ENCODE assay signal across 31 mouse cellular contexts in genomic region chr2:65198605-65199004, GRCm38 (mm10). TPM values are rescaled to one million over a fixed set of nuclear protein-coding genes. Genes with fewer than 3 reads are reported as not detected.
DNase-seq lines count a peak whose midpoint lies in the region; ATAC-seq and TF ChIP-seq lines count a peak whose summit lies in the region.
"Had no signal": no experiment of that assay in that cellular context is flagged by ENCODE, and none has a peak within 500 bp of the region (broad histone marks: within the 10 kb centered on the region; RNA-seq: fewer than 3 reads in every experiment).

No protein-coding gene starts in this region.

- no peak overlapping the region for H3K4me3 ChIP-seq in CH12.LX (replicated peaks in 1 of 3; ENCODE audit: low read depth in 2 of 3, low read length in 2 of 3, poor library complexity in 1 of 3)
- no peak overlapping the region for H3K4me3 ChIP-seq in hindbrain, postnatal 0 days (ENCODE audit: low read length)
- H3K4me3 ChIP-seq in gastrocnemius, adult 2 months = no peak overlapping the region
- H3K4me3 ChIP-seq: embryonic facial prominence, embryonic 10.5 days; embryonic facial prominence, embryonic 13.5 days; erythroblast, embryonic 14.5 days; forebrain, embryonic 12.5 days; forebrain, embryonic 15.5 days; heart, adult 2 months; heart, embryonic 10.5 days; heart, embryonic 13.5 days; hindbrain, embryonic 12.5 days; hindbrain, embryonic 15.5 days had no signal

- in situ Hi-C loops in CH12.LX (cut with MboI; ENCODE audit: low pct_ligation_motif_present, low pct_unique_long_range_greater_than_20kb, low sequenced_read_pairs) = no loop called here

- no peak; the same call in 1 of the 2 replicates for TF ChIP-seq RAD21 in CH12.LX (IDR thresholded peaks at IDR 0.05; ENCODE audit: low read depth, low read length)

- no peak for TF ChIP-seq POLR2A in CH12.LX (IDR thresholded peaks at IDR 0.05; ENCODE audit: low read depth, low read length)

- H3K79me2 ChIP-seq in CH12.LX (replicated peaks; ENCODE audit: control insufficient read depth, extremely low read depth, insufficient read depth, poor library complexity, severe bottlenecking) = no peaks in the 10 kb centered on the region

- no peaks in the 10 kb centered on the region for H3K27me3 ChIP-seq in CH12.LX (replicated peaks)
- no peaks in the 10 kb centered on the region for H3K27me3 ChIP-seq in hindbrain, postnatal 0 days (ENCODE audit: insufficient read depth, low read length)
- H3K27me3 ChIP-seq: embryonic facial prominence, embryonic 13.5 days; forebrain, embryonic 12.5 days; forebrain, embryonic 15.5 days; heart, embryonic 13.5 days; hindbrain, embryonic 12.5 days; hindbrain, embryonic 15.5 days had no signal

- H3K4me2 ChIP-seq in CH12.LX (ENCODE audit: insufficient read depth, low read depth, poor library complexity, severe bottlenecking) = no peak overlapping the region; the same call in 1 of the 2 replicates
- H3K4me2 ChIP-seq in hindbrain, postnatal 0 days (ENCODE audit: low read depth, low read length) = no peak overlapping the region
- H3K4me2 ChIP-seq: embryonic facial prominence, embryonic 13.5 days; forebrain, embryonic 12.5 days; forebrain, embryonic 15.5 days; heart, embryonic 13.5 days; hindbrain, embryonic 12.5 days; hindbrain, embryonic 15.5 days had no signal

- dilution Hi-C loops in CH12.LX (cut with MboI; ENCODE audit: extremely low pct_ligation_motif_present, extremely low pct_unique_long_range_greater_than_20kb, low sequenced_read_pairs) = no loop called here

- H3K27ac ChIP-seq in CH12.LX (ENCODE audit: insufficient read depth, low read depth) = peak overlapping the region; percentile 9; the same call in 1 of the 2 replicates
- H3K27ac ChIP-seq in hindbrain, postnatal 0 days = no peak overlapping the region
- H3K27ac ChIP-seq in gastrocnemius, adult 2 months = no peak overlapping the region
- H3K27ac ChIP-seq: embryonic facial prominence, embryonic 10.5 days; embryonic facial prominence, embryonic 13.5 days; forebrain, embryonic 12.5 days; forebrain, embryonic 15.5 days; heart, adult 2 months; heart, embryonic 10.5 days; heart, embryonic 13.5 days; hindbrain, embryonic 12.5 days; hindbrain, embryonic 15.5 days had no signal

- intact Hi-C loops in gastrocnemius, adult 2 months (cut with DNase I) = no loop called here

- TF ChIP-seq EP300 in CH12.LX (IDR thresholded peaks at IDR 0.05; ENCODE audit: low read length) = peak; percentile 100

- TF ChIP-seq CTCF in CH12.LX (conservative IDR thresholded peaks at IDR 0.05 in 1 of 2, IDR thresholded peaks at IDR 0.05 in 1 of 2; ENCODE audit: low read depth in 2 of 2, low read length in 2 of 2) = no peak
- no peak for TF ChIP-seq CTCF in hindbrain, postnatal 0 days (IDR thresholded peaks at IDR 0.05; ENCODE audit: low read depth)
- TF ChIP-seq CTCF in gastrocnemius, adult 2 months (IDR thresholded peaks at IDR 0.05) = no peak

- no peak overlapping the region for H3K9ac ChIP-seq in CH12.LX (ENCODE audit: insufficient read depth, low read depth)
- no peak overlapping the region for H3K9ac ChIP-seq in hindbrain, postnatal 0 days (replicated peaks; ENCODE audit: low read length)
- H3K9ac ChIP-seq: embryonic facial prominence, embryonic 13.5 days; forebrain, embryonic 12.5 days; forebrain, embryonic 15.5 days; heart, embryonic 13.5 days; hindbrain, embryonic 12.5 days; hindbrain, embryonic 15.5 days had no signal

- ATAC-seq in hematopoietic stem cell, adult 5-6 weeks (replicated peaks in 1 of 2; ENCODE audit: insufficient read depth in 1 of 2, low FRiP score in 2 of 2, low TSS enrichment in 1 of 2, low read depth in 1 of 2, poor library complexity in 2 of 2, severe bottlenecking in 2 of 2) = peak; percentile 52 to 58; a peak in 3 of 4 replicates
- ATAC-seq in megakaryocyte progenitor cell, adult 5-6 weeks (replicated peaks; ENCODE audit: poor library complexity) = peak; percentile 84
- ATAC-seq in hindbrain, postnatal 0 days = no peak
- ATAC-seq: forebrain, embryonic 15.5 days; inflammation-experienced regulatory T-cells, adult 6 months; intestine, embryonic 16.5 days had no signal

- H3K4me1 ChIP-seq in CH12.LX (ENCODE audit: control insufficient read depth in 1 of 2, insufficient read depth in 2 of 2) = peaks cover 0 to 8% of the 10 kb centered on the region in 2 experiments; a peak in 3 of 4 replicates
- no peaks in the 10 kb centered on the region for H3K4me1 ChIP-seq in hindbrain, postnatal 0 days (ENCODE audit: insufficient read depth, low read length)
- H3K4me1 ChIP-seq: embryonic facial prominence, embryonic 10.5 days; embryonic facial prominence, embryonic 13.5 days; forebrain, embryonic 12.5 days; forebrain, embryonic 15.5 days; heart, embryonic 13.5 days; hindbrain, embryonic 12.5 days; hindbrain, embryonic 15.5 days had no signal

- peak; percentile 25 for DNase-seq in heart, adult 11 months
- DNase-seq in heart, adult 18-20 months = no peak
- peak; percentile 77 for DNase-seq in CH12.LX (ENCODE audit: extremely low read depth)
- no peak for DNase-seq in adrenal gland, adult 2 months
- DNase-seq in hindbrain, postnatal 0 days (ENCODE audit: low spot score) = no peak
- no peak for DNase-seq in gastrocnemius, adult 2 months
- DNase-seq: adrenal gland, postnatal 10 days; adrenal gland, postnatal 36 days; cerebellum, adult 2 months; cerebellum, adult 9-11 months; cerebellum, postnatal 25 days; embryo, embryonic 11 days; gastrocnemius, postnatal 10 days; gastrocnemius, postnatal 36 days; heart, adult 2 months; heart, postnatal 14 days; heart, postnatal 4 days had no signal

- H3K9me3 ChIP-seq in CH12.LX (replicated peaks; ENCODE audit: low read length) = peaks cover 6% of the 10 kb centered on the region
- H3K9me3 ChIP-seq in hindbrain, postnatal 0 days (ENCODE audit: low read length) = no peaks in the 10 kb centered on the region; the same call in 1 of the 2 replicates
- H3K9me3 ChIP-seq: embryonic facial prominence, embryonic 10.5 days; embryonic facial prominence, embryonic 13.5 days; forebrain, embryonic 12.5 days; forebrain, embryonic 15.5 days; heart, embryonic 10.5 days; hindbrain, embryonic 15.5 days had no signal

- WGBS in hindbrain, postnatal 0 days = 95% methylated on average over 3 of the region's 3 CpGs

- H3K36me3 ChIP-seq in CH12.LX (replicated peaks in 1 of 2; ENCODE audit: control insufficient read depth in 1 of 2, insufficient read depth in 1 of 2, low read length in 1 of 2) = no peaks in the 10 kb centered on the region
- H3K36me3 ChIP-seq in hindbrain, postnatal 0 days (ENCODE audit: insufficient read depth, low read length) = no peaks in the 10 kb centered on the region
- H3K36me3 ChIP-seq: embryonic facial prominence, embryonic 10.5 days; embryonic facial prominence, embryonic 13.5 days; forebrain, embryonic 12.5 days; forebrain, embryonic 15.5 days; G1E; heart, embryonic 10.5 days; heart, embryonic 13.5 days; hindbrain, embryonic 12.5 days; hindbrain, embryonic 15.5 days had no signal

TF ChIP-seq in CH12.LX, 34 proteins besides CTCF, POLR2A, EP300 and RAD21 (continues in another document):
- TF ChIP-seq ELF1 (IDR thresholded peaks at IDR 0.05; ENCODE audit: low read depth, low read length) = no peak
- no peak for TF ChIP-seq ZMIZ1 (IDR thresholded peaks at IDR 0.05; ENCODE audit: low read depth, low read length)
- peak; percentile 74 for TF ChIP-seq ETS1 (conservative IDR thresholded peaks at IDR 0.05; ENCODE audit: low read depth, low read length)
- peak; percentile 97 for TF ChIP-seq TCF12 (IDR thresholded peaks at IDR 0.05; ENCODE audit: low read depth, low read length)
- peak; percentile 36 for TF ChIP-seq JUN (IDR thresholded peaks at IDR 0.05; ENCODE audit: insufficient read depth, low read depth, low read length)
- no peak for TF ChIP-seq USF1 (IDR thresholded peaks at IDR 0.05; ENCODE audit: low read depth, low read length)
- TF ChIP-seq GABPA (IDR thresholded peaks at IDR 0.05; ENCODE audit: insufficient replicate concordance, low read depth, low read length) = no peak
- no peak for TF ChIP-seq TBP (conservative IDR thresholded peaks at IDR 0.05; ENCODE audit: low read depth, low read length)
- TF ChIP-seq ZKSCAN1 (IDR thresholded peaks at IDR 0.05; ENCODE audit: borderline replicate concordance, low read depth, low read length) = no peak
- TF ChIP-seq KAT2A (IDR thresholded peaks at IDR 0.05; ENCODE audit: insufficient replicate concordance, low read length) = no peak
- TF ChIP-seq IRF4 (IDR thresholded peaks at IDR 0.05; ENCODE audit: low read depth, low read length) = peak; percentile 99
- no peak; the same call in 1 of the 2 replicates for TF ChIP-seq MAZ (IDR thresholded peaks at IDR 0.05; ENCODE audit: low read depth, low read length)
- peak; percentile 95 for TF ChIP-seq RCOR1 (conservative IDR thresholded peaks at IDR 0.05; ENCODE audit: low read depth, low read length)
- no peak for TF ChIP-seq PAX5 (IDR thresholded peaks at IDR 0.05; ENCODE audit: low read length)
- TF ChIP-seq SIN3A (IDR thresholded peaks at IDR 0.05; ENCODE audit: low read length) = no peak
- no peak for TF ChIP-seq HCFC1 (IDR thresholded peaks at IDR 0.05; ENCODE audit: low read depth, low read length)
- TF ChIP-seq MXI1 (IDR thresholded peaks at IDR 0.05; ENCODE audit: low read depth, low read length) = no peak
- no peak for TF ChIP-seq E2F4 (IDR thresholded peaks at IDR 0.05; ENCODE audit: insufficient replicate concordance, low read depth, low read length)
- TF ChIP-seq SMC3 (IDR thresholded peaks at IDR 0.05; ENCODE audit: low read depth, low read length) = peak; percentile 18; the same call in 1 of the 2 replicates
- TF ChIP-seq CHD1 (IDR thresholded peaks at IDR 0.05; ENCODE audit: low read depth, low read length) = 0 out of 2 replicates have a peak, but pooled peaks have one; percentile 38
- TF ChIP-seq UBTF (IDR thresholded peaks at IDR 0.05; ENCODE audit: low read depth, low read length) = no peak
- peak; percentile 81 for TF ChIP-seq MYC (IDR thresholded peaks at IDR 0.05; ENCODE audit: low read depth, low read length)
- peak; percentile 84 for TF ChIP-seq MEF2A (IDR thresholded peaks at IDR 0.05; ENCODE audit: borderline replicate concordance, low read depth, low read length)

RNA-seq across cellular contexts. Expression of gene Cobll1, which starts 40.6 kb away (rescaled TPM):
- 10 to 100 TPM; 53.6 to 62.6 TPM for total RNA-seq in heart, adult 18-20 months (2021)
- total RNA-seq in CH12.LX (2012; rRNA removed) = 1.2 and 1.5 TPM in 2 replicates
- total RNA-seq in CH12.LX (2014; rRNA removed) = 0.42 and 0.67 TPM in 2 replicates
- 1.9 and 2.4 TPM in 2 replicates for polyA plus RNA-seq in CH12.LX (2012; ENCODE audit: insufficient read length, low read depth)
- total RNA-seq in hematopoietic stem cell, adult 5-6 weeks (2017) = 14.9 and 15.3 TPM in 2 replicates
- total RNA-seq in megakaryocyte progenitor cell, adult 5-6 weeks (2015) = 1.9 and 3.9 TPM in 2 replicates
- total RNA-seq in megakaryocyte progenitor cell, adult 5-6 weeks (2017) = 1.6 and 2.2 TPM in 2 replicates
- total RNA-seq in adrenal gland, adult 2 months (2021) = 100 to 1,000 TPM; 295 to 301 TPM
- polyA plus RNA-seq in adrenal gland, adult 2 months (2012; rRNA removed) = 48.1 and 58.3 TPM in 2 replicates
- total RNA-seq in hindbrain, postnatal 0 days (2014; rRNA removed) = 2.4 and 2.5 TPM in 2 replicates
- 3.3 and 3.5 TPM in 2 replicates for polyA plus RNA-seq in hindbrain, postnatal 0 days (2015; fragmentation: Nextera tagmentation; extraction: Ambion mirVana)
- 1 to 10 TPM; 4.4 to 5.7 TPM for total RNA-seq in gastrocnemius, adult 2 months (2021)
- polyA plus RNA-seq: erythroblast, embryonic 14.5 days; G1E had no signal

Comparison
In these comparisons a context has a peak if more than half of its experiments do, and no peak if none do; other contexts are left out.
1. DNase-seq: peak in heart, adult 11 months (single experiment) and CH12.LX (single experiment); none in heart, adult 18-20 months (0 of 2), adrenal gland, adult 2 months (single experiment), hindbrain, postnatal 0 days (single experiment) and gastrocnemius, adult 2 months (single experiment).
2. RNA of gene Cobll1, which starts 40.6 kb away (total RNA-seq): 295 to 301 TPM in adrenal gland, adult 2 months; 53.6 to 62.6 TPM in heart, adult 18-20 months, 14.9 to 15.3 TPM in hematopoietic stem cell, adult 5-6 weeks, 4.4 to 5.7 TPM in gastrocnemius, adult 2 months, 1.6 to 3.9 TPM in megakaryocyte progenitor cell, adult 5-6 weeks, 2.4 to 2.5 TPM in hindbrain, postnatal 0 days and 0.42 to 1.5 TPM in CH12.LX; every median in the first group is over 4 times any median in the second.